8 mouse cellular contexts compared by ENCODE assay signal in the genomic region with DNA sequence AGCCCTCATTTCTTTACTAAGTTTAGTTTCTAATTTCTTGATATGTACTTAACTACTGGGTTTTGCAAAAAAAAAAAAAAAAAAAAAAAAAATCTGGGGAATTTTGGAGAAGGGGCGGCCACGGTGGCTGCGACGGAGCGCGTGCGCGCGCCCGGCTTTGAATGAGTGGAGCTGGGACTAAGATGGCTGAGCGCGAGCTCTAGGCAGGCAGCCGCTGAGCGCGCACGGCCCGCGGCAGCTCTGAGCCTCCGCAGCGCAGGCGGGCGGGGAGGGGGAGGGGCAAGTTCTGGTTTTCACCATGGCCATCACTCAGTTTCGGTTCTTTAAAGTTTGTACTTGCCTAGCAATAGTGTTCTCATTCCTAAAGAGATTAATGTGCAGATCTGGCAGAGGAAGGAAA.
A peak's percentile ranks its signal among the peaks of the same experiment; 100 is the strongest.
DNase-seq lines count a peak whose midpoint lies in the region; ATAC-seq lines count a peak whose summit lies in the region.

No protein-coding gene starts in this region.

- H3K27me3 ChIP-seq in heart, embryonic 10.5 days (ENCODE audit: insufficient read depth, poor library complexity, severe bottlenecking): no peaks in the 10 kb centered on the region
- H3K27me3 ChIP-seq in midbrain, embryonic 16.5 days (ENCODE audit: control insufficient read depth, insufficient read depth, low read depth, low read length): no peaks in the 10 kb centered on the region

- H3K4me2 ChIP-seq in midbrain, embryonic 16.5 days (ENCODE audit: low read length): peak overlapping the region; percentile 54

- under 1% methylated on average over 23 of the region's 23 CpGs for WGBS in heart, embryonic 10.5 days
- WGBS in midbrain, embryonic 16.5 days: 0% methylated on average over 23 of the region's 23 CpGs

- no peak overlapping the region for H3K9ac ChIP-seq in midbrain, embryonic 16.5 days (ENCODE audit: low read depth, low read length)

- H3K9me3 ChIP-seq in heart, embryonic 10.5 days: no peaks in the 10 kb centered on the region
- H3K9me3 ChIP-seq in midbrain, embryonic 16.5 days (replicated peaks; ENCODE audit: control insufficient read depth, low read length, poor library complexity, severe bottlenecking): no peaks in the 10 kb centered on the region

- H3K27ac ChIP-seq in heart, embryonic 10.5 days: 0 out of 2 replicates have a peak overlapping the region, but pooled peaks have one; percentile 36
- H3K27ac ChIP-seq in midbrain, embryonic 16.5 days (ENCODE audit: low read length): peak overlapping the region; percentile 53

- peak; percentile 88 to 90 for DNase-seq in B cell, adult 2 months
- peak; percentile 40 for DNase-seq in brain, embryonic 18.5 days (ENCODE audit: low read depth, low spot score)
- DNase-seq in heart, embryonic 10.5 days (ENCODE audit: low spot score): peak; percentile 79
- DNase-seq in kidney, adult 9 months: peak; percentile 62
- DNase-seq in liver: peak; percentile 74
- peak; percentile 79 to 84 for DNase-seq in spleen, postnatal 36 days (ENCODE audit: low spot score in 2 of 2)

- H3K4me1 ChIP-seq in heart, embryonic 10.5 days: peaks cover 8% of the 10 kb centered on the region; the same call in 1 of the 2 replicates
- H3K4me1 ChIP-seq in midbrain, embryonic 16.5 days (ENCODE audit: control insufficient read depth, insufficient read depth, low read length): peaks cover 12% of the 10 kb centered on the region

- ATAC-seq in erythroblast, adult 5-6 weeks (replicated peaks; ENCODE audit: low FRiP score, poor library complexity, severe bottlenecking): peak; percentile 85
- ATAC-seq in midbrain, embryonic 16.5 days: peak; percentile 66

- peak overlapping the region; percentile 40; the same call in 1 of the 2 replicates for H3K4me3 ChIP-seq in heart, embryonic 10.5 days
- H3K4me3 ChIP-seq in midbrain, embryonic 16.5 days (ENCODE audit: low read depth, low read length): peak overlapping the region; percentile 16

- H3K36me3 ChIP-seq in heart, embryonic 10.5 days: no peaks in the 10 kb centered on the region
- no peaks in the 10 kb centered on the region for H3K36me3 ChIP-seq in midbrain, embryonic 16.5 days (ENCODE audit: control insufficient read depth, insufficient read depth, low read length)

Comparison
In these comparisons a context has a peak if more than half of its experiments do, and no peak if none do; other contexts are left out.
1. Peak in every context shown above with its lines: DNase-seq, ATAC-seq, H3K4me3 ChIP-seq and H3K27ac ChIP-seq.